Mouse (Mus musculus) forebrain, embryonic 10.5 days (tissue): ENCODE data around the gene Fam53b. TPM values are rescaled to one million over a fixed set of nuclear protein-coding genes. Genes with fewer than 3 reads are reported as not detected.

Experiments used
- DNase-seq: peaks from one replicate; pipeline ENCODE4 v3.0.0-alpha.2; 2017; ENCODE audit warnings: low spot score; ENCODE audit errors: extremely low spot score
- H3K27ac ChIP-seq: fragments of 300-500 bp; sonication (generic); 2 replicates; pipeline ENCODE4 v1.5.1; 2016; ENCODE audit warnings: mild to moderate bottlenecking
- H3K27me3 ChIP-seq: fragments of 300-500 bp; sonication (generic); 2 replicates; pipeline ENCODE4 v1.6.1; 2016; ENCODE audit warnings: mild to moderate bottlenecking; ENCODE audit not compliant: poor library complexity, severe bottlenecking
- H3K36me3 ChIP-seq: fragments of 300-500 bp; sonication (generic); replicated peaks from 2 replicates; pipeline ENCODE4 v1.6.1; 2016; ENCODE audit warnings: mild to moderate bottlenecking, moderate library complexity
- H3K4me1 ChIP-seq: fragments of 300-500 bp; sonication (generic); 2 replicates; pipeline ENCODE4 v1.6.1; 2016
- H3K4me3 ChIP-seq: fragments of 300-500 bp; sonication (generic); 2 replicates; pipeline ENCODE4 v1.5.1; 2016; ENCODE audit warnings: mild to moderate bottlenecking, moderate library complexity
- H3K9me3 ChIP-seq: fragments of 300-500 bp; sonication (generic); 2 replicates; pipeline ENCODE4 v1.6.1; 2016; ENCODE audit warnings: mild to moderate bottlenecking, moderate library complexity
- WGBS: fragments of 180-500 bp; shearing (Covaris S2); methylation state at CpG from one replicate; pipeline ENCODE4 v1.1.7; 2016; 5-methylcytosine and 5-hydroxymethylcytosine counted together
- polyA plus RNA-seq: library from polyadenylated mRNA; unstranded; fragments of >200 nt; fragmentation: Nextera tagmentation; extraction: Ambion mirVana; gene quantifications from 2 replicates; pipeline ENCODE4 v1.2.1, GENCODE M21; 2016

The Fam53b gene
- polyA plus RNA-seq, 1 experiment from 2014 or later, result 39.4 TPM

GRCm38 (mm10) chr7:132766235-132766871, 47.3 kb downstream of the Fam53b start:
- peaks cover 75% of the 10 kb centered on the region for H3K36me3 ChIP-seq
- H3K4me3 ChIP-seq, result no peak overlapping the region
- WGBS, result 89% methylated on average over 11 of the region's 11 CpGs
- peaks cover 46% of the 10 kb centered on the region for H3K4me1 ChIP-seq
- peak overlapping the region; percentile 79 for H3K27ac ChIP-seq
- H3K9me3 ChIP-seq, result no peaks in the 10 kb centered on the region
- DNase-seq, result no peak
- H3K27me3 ChIP-seq, result no peaks in the 10 kb centered on the region

- WGBS, result 82% methylated on average over 3 of the region's 3 CpGs
- peaks cover 71% of the 10 kb centered on the region for H3K36me3 ChIP-seq
- H3K4me3 ChIP-seq, result no peak overlapping the region
- H3K9me3 ChIP-seq, result no peaks in the 10 kb centered on the region
- no peak for DNase-seq
- H3K4me1 ChIP-seq, result peaks cover 45% of the 10 kb centered on the region
- no peaks in the 10 kb centered on the region for H3K27me3 ChIP-seq
- no peak overlapping the region for H3K27ac ChIP-seq
These were observed 48.0 kb downstream of the Fam53b start for GRCm38 (mm10) chr7:132765629-132766186.

GRCm38 (mm10) chr7:132764896-132765491, 48.7 kb downstream of the Fam53b start:
- Histone ChIP-seq H3K9me3 (no peaks in the 10 kb centered on the region), H3K36me3 (peaks cover 70% of the 10 kb centered on the region), H3K27ac (no peak overlapping the region), H3K27me3 (no peaks in the 10 kb centered on the region), H3K4me1 (peaks cover 45% of the 10 kb centered on the region), H3K4me3 (no peak overlapping the region)
- DNase-seq, result no peak
- WGBS, result 87% methylated on average over 4 of the region's 4 CpGs

DNA sequence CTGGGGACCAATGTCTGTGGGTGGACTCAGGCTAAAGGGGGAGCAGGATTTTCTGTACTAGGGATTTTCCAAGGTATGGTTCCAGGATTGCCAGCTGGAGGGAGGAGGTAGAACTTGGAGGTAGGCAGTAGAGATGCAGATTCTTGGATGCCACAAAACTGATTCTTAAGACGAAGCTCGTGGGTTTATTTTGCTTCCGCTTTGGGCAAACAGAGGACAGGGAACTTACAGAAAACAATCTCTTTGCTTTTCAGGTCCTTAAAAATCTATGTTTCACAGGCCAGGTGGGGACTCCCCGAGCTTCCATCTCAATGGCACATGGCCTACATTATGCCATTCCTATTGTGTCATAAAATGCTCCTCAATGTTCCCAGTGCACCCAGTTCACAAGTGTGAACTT, 49.4 kb downstream of the Fam53b start:
- Histone ChIP-seq H3K27me3 (no peaks in the 10 kb centered on the region), H3K36me3 (peaks cover 70% of the 10 kb centered on the region), H3K27ac (no peak overlapping the region), H3K4me3 (no peak overlapping the region), H3K4me1 (peaks cover 45% of the 10 kb centered on the region), H3K9me3 (no peaks in the 10 kb centered on the region)
- no peak for DNase-seq
- 95% methylated on average over 4 of the region's 4 CpGs for WGBS

DNA sequence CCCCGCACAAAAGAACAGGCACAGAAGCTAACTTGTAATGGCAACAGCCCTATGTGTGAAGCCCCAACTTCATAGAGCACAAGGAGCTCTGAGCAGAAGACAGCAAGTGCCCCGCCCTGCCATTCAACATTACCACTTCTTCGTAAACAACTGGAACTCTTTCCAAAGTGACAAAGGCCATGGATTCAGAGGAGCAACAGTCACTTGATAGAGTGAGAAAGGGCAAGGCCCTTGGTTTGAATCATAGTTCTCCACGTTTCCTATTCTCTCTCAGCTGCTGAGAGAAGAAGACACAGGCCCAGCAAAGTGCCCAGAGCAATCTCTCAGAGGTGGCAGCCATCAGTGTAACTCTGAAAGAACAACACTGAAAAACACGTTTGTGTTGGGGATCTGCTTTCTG, 49.8 kb downstream of the Fam53b start:
- peaks cover 43% of the 10 kb centered on the region for H3K4me1 ChIP-seq
- H3K4me3 ChIP-seq, result no peak overlapping the region
- no peaks in the 10 kb centered on the region for H3K27me3 ChIP-seq
- no peaks in the 10 kb centered on the region for H3K9me3 ChIP-seq
- 89% methylated on average over 5 of the region's 5 CpGs for WGBS
- H3K36me3 ChIP-seq, result peaks cover 70% of the 10 kb centered on the region
- no peak overlapping the region for H3K27ac ChIP-seq
- DNase-seq, result no peak

- Histone ChIP-seq H3K9me3 (no peaks in the 10 kb centered on the region), H3K4me1 (peaks cover 37% of the 10 kb centered on the region), H3K27me3 (no peaks in the 10 kb centered on the region), H3K36me3 (peaks cover 71% of the 10 kb centered on the region), H3K4me3 (no peak overlapping the region), H3K27ac (no peak overlapping the region)
- 94% methylated on average over 6 of the region's 6 CpGs for WGBS
- DNase-seq, result no peak
These were observed 50.3 kb downstream of the Fam53b start for GRCm38 (mm10) chr7:132763351-132763750.

DNA sequence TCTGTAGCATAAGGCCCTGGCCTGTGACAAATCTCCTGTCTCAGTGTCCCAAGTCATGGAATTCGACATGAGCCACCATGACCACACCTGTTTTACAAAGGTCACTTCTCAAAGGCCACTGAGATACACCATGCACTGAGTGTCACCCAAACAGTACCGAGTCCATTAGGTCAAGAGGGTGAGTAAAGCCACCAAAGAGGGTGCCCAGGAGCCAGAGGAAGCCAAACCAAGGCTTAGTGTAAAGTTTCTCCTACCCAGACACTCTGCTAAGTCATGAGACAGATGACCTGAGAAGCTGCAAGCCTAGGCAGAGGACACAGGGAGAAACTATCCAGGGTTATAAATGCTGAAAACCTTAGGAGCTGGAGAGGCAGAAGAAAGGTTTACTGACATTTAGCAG, 52.3 kb downstream of the Fam53b start:
- Histone ChIP-seq H3K36me3 (peaks cover 86% of the 10 kb centered on the region), H3K27ac (no peak overlapping the region)
- WGBS, result 90% methylated on average over 2 of the region's 2 CpGs

DNA sequence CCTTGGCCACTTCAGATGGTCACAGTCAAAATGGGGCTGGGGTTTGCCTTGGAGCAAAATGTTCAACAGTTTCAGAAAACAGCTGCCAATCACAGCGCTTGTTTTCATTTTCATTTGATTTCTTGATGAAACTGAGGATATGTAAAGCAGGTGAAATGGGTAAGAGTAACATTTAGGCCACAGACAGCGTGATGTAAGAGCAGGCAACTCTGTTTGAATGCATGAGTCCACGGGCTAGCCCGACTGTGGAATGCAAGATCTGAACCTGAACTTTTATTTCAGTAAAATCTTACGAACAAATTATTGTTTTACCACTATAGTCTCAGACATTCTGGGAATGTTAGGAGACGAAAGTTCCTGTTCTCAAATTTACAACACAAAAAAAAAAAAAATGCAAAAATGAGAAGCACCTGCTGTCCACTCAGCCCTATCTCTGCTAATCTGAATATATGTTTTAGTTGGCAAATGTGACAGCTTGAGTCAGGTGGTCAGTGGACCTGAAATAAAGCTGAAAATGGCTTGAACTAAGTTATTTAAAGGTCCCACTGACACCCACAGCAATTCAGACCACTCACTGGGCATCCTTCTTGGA, 53.0 kb downstream of the Fam53b start:
- H3K27ac ChIP-seq, result peak overlapping the region; percentile 62; the same call in 1 of the 2 replicates
- H3K9me3 ChIP-seq, result no peaks in the 10 kb centered on the region
- H3K36me3 ChIP-seq, result peaks cover 84% of the 10 kb centered on the region
- H3K4me1 ChIP-seq, result peaks cover 11% of the 10 kb centered on the region
- H3K27me3 ChIP-seq, result no peaks in the 10 kb centered on the region
- whole genome bisulfite sequencing, result 95% methylated on average over 6 of the region's 6 CpGs
- no peak overlapping the region for H3K4me3 ChIP-seq
- no peak for DNase-seq

More for the DNA sequence above, 52.3 kb downstream of the Fam53b start:
- Histone ChIP-seq H3K4me3 (no peak overlapping the region), H3K9me3 (no peaks in the 10 kb centered on the region), H3K27me3 (no peaks in the 10 kb centered on the region), H3K4me1 (peaks cover 18% of the 10 kb centered on the region)
- DNase-seq, result no peak

DNA sequence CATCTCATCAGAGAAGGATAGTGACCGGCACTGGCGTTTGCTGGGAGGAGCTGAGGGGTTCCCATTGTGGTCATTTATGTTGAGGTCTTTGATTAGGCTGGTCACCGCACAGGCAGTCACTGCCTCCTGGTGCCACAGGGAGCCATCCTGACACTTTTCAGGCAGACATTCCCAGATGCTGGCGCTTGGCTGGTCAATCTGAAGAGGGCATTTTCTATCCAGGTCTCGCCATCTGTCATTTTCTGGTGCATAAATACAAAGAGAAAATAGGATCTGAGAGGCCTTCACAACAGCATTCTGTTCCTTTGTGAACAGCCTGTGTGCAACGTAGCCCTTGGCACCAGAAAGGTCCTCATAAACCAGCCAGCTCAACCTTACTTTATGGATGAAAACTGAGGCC, 53.8 kb downstream of the Fam53b start:
- H3K27me3 ChIP-seq, result no peaks in the 10 kb centered on the region
- H3K36me3 ChIP-seq, result peaks cover 82% of the 10 kb centered on the region
- no peak for DNase-seq
- H3K9me3 ChIP-seq, result no peaks in the 10 kb centered on the region
- no peak overlapping the region for H3K4me3 ChIP-seq
- WGBS, result 93% methylated on average over 6 of the region's 6 CpGs
- H3K4me1 ChIP-seq, result peaks cover 8% of the 10 kb centered on the region
- H3K27ac ChIP-seq, result peak overlapping the region; percentile 62; the same call in 1 of the 2 replicates

DNA sequence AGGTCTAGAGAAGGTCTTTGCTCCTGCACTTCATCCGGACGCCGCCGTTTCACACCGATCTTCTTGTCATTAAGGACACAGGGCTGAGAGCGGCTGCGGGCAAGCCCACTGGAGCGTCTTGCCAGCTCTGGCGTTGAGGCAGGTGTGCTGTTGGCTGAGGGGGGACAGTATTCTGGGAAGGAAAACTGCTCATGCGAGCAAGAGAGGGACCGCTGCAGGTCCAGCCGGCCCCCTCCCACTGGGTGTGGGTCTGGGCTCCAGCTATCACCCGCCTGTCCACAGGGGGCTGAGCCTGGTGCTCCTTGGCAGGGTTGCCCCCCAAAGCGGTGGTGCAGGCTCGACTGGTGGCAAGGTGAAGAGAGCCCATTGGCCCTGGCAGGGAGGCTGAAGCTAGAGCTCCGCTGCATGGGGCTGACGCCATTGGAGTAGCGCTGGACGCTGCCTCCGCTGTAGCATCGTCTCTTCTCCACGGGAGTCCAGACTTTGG, 54.2 kb downstream of the Fam53b start:
- Histone ChIP-seq H3K9me3 (no peaks in the 10 kb centered on the region), H3K4me1 (peaks cover 12% of the 10 kb centered on the region), H3K27ac (peak overlapping the region; percentile 65; the same call in 1 of the 2 replicates), H3K4me3 (no peak overlapping the region), H3K27me3 (no peaks in the 10 kb centered on the region), H3K36me3 (peaks cover 80% of the 10 kb centered on the region)
- 95% methylated on average over 22 of the region's 22 CpGs for WGBS
- no peak for DNase-seq

DNA sequence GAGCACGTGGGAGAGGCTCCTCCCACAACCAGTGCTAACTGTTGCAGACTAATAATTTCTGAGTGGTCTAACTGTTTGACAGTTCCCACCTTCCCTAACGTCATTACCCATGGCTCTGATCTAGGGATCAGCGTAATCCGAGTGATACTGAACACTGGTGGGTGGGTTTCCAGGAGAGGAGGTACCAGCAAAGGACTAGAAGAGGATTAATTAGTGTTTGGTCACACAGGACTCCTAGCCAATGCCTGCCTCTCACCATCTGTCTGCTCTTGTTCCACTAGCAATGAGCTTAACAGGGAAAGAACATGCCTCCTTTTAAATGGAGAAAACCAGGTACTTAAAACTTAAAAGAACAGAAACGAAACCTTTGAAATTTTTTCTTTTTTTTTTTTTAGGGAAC, 54.8 kb downstream of the Fam53b start:
- Histone ChIP-seq H3K27ac (no peak overlapping the region), H3K4me1 (peaks cover 18% of the 10 kb centered on the region), H3K9me3 (no peaks in the 10 kb centered on the region), H3K4me3 (no peak overlapping the region), H3K27me3 (no peaks in the 10 kb centered on the region), H3K36me3 (peaks cover 78% of the 10 kb centered on the region)
- no peak for DNase-seq
- WGBS, result 85% methylated on average over 5 of the region's 5 CpGs

DNA sequence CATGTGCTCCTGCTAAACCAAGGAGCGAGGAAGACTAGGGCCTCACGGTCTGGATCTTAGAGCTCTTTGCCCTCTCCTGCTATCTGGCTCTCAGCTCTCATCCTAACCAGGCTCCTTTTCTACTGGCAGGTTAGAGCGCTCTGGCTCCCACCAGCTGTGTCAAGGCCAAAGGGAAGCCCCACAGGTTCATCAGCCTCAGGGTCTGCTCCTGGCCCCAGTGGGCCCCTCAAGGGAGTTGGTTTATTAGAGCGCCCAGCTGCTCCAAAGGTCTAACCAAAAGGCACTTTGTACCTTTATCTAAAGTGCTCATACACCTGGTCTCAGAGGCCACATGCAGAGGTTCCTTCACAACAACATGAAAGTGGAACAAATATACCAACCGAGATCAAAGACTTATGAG, 57.4 kb downstream of the Fam53b start:
- Histone ChIP-seq H3K27me3 (no peaks in the 10 kb centered on the region), H3K36me3 (peaks cover 82% of the 10 kb centered on the region), H3K4me1 (peaks cover 23% of the 10 kb centered on the region), H3K9me3 (no peaks in the 10 kb centered on the region), H3K27ac (peak overlapping the region; percentile 20; the same call in 1 of the 2 replicates), H3K4me3 (no peak overlapping the region)
- WGBS, result 90% methylated on average over 5 of the region's 5 CpGs
- no peak for DNase-seq

- Histone ChIP-seq H3K4me1 (peaks cover 20% of the 10 kb centered on the region), H3K27ac (peak overlapping the region; percentile 17), H3K9me3 (no peaks in the 10 kb centered on the region), H3K36me3 (peaks cover 84% of the 10 kb centered on the region), H3K27me3 (no peaks in the 10 kb centered on the region), H3K4me3 (no peak overlapping the region)
- no peak for DNase-seq
- 83% methylated on average over 3 of the region's 3 CpGs for WGBS
These were observed 59.3 kb downstream of the Fam53b start for GRCm38 (mm10) chr7:132754389-132754750.
